Comparison of ENCODE assay signal across 12 mouse cellular contexts in the genomic region with DNA sequence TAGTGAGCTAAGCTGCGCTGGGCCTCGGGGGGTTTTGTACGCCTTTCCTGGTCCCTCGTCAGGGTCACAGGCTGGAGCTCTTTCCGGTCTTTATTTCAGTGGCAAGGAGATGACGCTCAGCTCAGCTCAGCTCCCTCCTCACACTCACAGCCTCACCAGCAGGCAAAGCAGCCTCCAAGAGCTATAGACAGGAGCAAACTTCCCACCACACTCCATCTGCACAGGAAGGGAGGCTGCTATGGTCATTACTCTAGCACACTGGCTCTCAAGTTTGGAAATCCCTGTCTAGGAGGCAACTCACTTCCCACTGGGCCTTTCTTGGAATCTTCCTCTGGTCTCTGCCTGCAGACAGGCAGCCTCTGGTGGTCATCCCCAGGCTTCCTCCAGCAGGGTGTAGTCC.
DNase-seq lines count a peak whose midpoint lies in the region; ATAC-seq and TF ChIP-seq lines count a peak whose summit lies in the region.
"Had no signal": no experiment of that assay in that cellular context is flagged by ENCODE, and none has a peak within 500 bp of the region (broad histone marks: within the 10 kb centered on the region; RNA-seq: fewer than 3 reads in every experiment).

No protein-coding gene starts in this region.

- no peak overlapping the region for H3K4me3 ChIP-seq in gastrocnemius, adult 2 months
- H3K4me3 ChIP-seq in kidney, embryonic 16.5 days (ENCODE audit: low read length): no peak overlapping the region
- H3K4me3 ChIP-seq in kidney, embryonic 14.5 days (ENCODE audit: low read length): no peak overlapping the region
- H3K4me3 ChIP-seq in neural tube, embryonic 13.5 days: no peak overlapping the region
- no peak overlapping the region for H3K4me3 ChIP-seq in neural tube, embryonic 15.5 days (replicated peaks)

- TF ChIP-seq CTCF in gastrocnemius, adult 2 months (IDR thresholded peaks at IDR 0.05): no peak

- no peak overlapping the region for H3K9ac ChIP-seq in kidney, embryonic 16.5 days (replicated peaks; ENCODE audit: low read length)
- no peak overlapping the region for H3K9ac ChIP-seq in kidney, embryonic 14.5 days (ENCODE audit: low read depth, low read length)
- H3K9ac ChIP-seq in neural tube, embryonic 13.5 days: no peak overlapping the region
- H3K9ac ChIP-seq in neural tube, embryonic 15.5 days (replicated peaks): no peak overlapping the region
- H3K9ac ChIP-seq: forebrain, postnatal 0 days; lung, embryonic 14.5 days had no signal

- peaks cover 14% of the 10 kb centered on the region; the same call in 1 of the 2 replicates for H3K4me1 ChIP-seq in kidney, embryonic 16.5 days (ENCODE audit: insufficient read depth, low read length)
- H3K4me1 ChIP-seq in kidney, embryonic 14.5 days (ENCODE audit: control insufficient read depth, insufficient read depth, low read length): peaks cover 6% of the 10 kb centered on the region; the same call in 1 of the 2 replicates
- H3K4me1 ChIP-seq in neural tube, embryonic 13.5 days (replicated peaks): no peaks in the 10 kb centered on the region
- H3K4me1 ChIP-seq in neural tube, embryonic 15.5 days: no peaks in the 10 kb centered on the region

- no peaks in the 10 kb centered on the region for H3K27me3 ChIP-seq in kidney, embryonic 16.5 days (ENCODE audit: insufficient read depth, low read length)
- no peaks in the 10 kb centered on the region for H3K27me3 ChIP-seq in kidney, embryonic 14.5 days (ENCODE audit: control insufficient read depth, insufficient read depth, low read length)
- H3K27me3 ChIP-seq in neural tube, embryonic 13.5 days: no peaks in the 10 kb centered on the region
- H3K27me3 ChIP-seq in neural tube, embryonic 15.5 days (replicated peaks): no peaks in the 10 kb centered on the region

- WGBS in kidney, embryonic 16.5 days: 61% methylated on average over 6 of the region's 6 CpGs
- 65% methylated on average over 6 of the region's 6 CpGs for WGBS in kidney, embryonic 14.5 days
- WGBS in neural tube, embryonic 13.5 days: 76% methylated on average over 6 of the region's 6 CpGs
- whole genome bisulfite sequencing in neural tube, embryonic 15.5 days: 82% methylated on average over 6 of the region's 6 CpGs

- intact Hi-C loops in gastrocnemius, adult 2 months (cut with DNase I): loop anchor here (1.0 kb wide), 2 partner anchors 66 to 167 kb away; no protein-coding TSS in a partner anchor

- H3K36me3 ChIP-seq in kidney, embryonic 16.5 days (ENCODE audit: insufficient read depth, low read length): no peaks in the 10 kb centered on the region
- H3K36me3 ChIP-seq in kidney, embryonic 14.5 days (ENCODE audit: control insufficient read depth, insufficient read depth, low read length): no peaks in the 10 kb centered on the region
- H3K36me3 ChIP-seq in neural tube, embryonic 13.5 days: peaks cover 10% of the 10 kb centered on the region
- H3K36me3 ChIP-seq in neural tube, embryonic 15.5 days: no peaks in the 10 kb centered on the region

- no peaks in the 10 kb centered on the region for H3K9me3 ChIP-seq in kidney, embryonic 16.5 days (ENCODE audit: low read length)
- H3K9me3 ChIP-seq in kidney, embryonic 14.5 days (ENCODE audit: control insufficient read depth, low read length): no peaks in the 10 kb centered on the region
- no peaks in the 10 kb centered on the region for H3K9me3 ChIP-seq in neural tube, embryonic 13.5 days
- no peaks in the 10 kb centered on the region for H3K9me3 ChIP-seq in neural tube, embryonic 15.5 days (replicated peaks)

- no peak overlapping the region for H3K4me2 ChIP-seq in kidney, embryonic 16.5 days (replicated peaks; ENCODE audit: low read depth, low read length)
- no peak overlapping the region for H3K4me2 ChIP-seq in kidney, embryonic 14.5 days (replicated peaks; ENCODE audit: low read depth, low read length)
- H3K4me2 ChIP-seq in neural tube, embryonic 13.5 days: no peak overlapping the region
- no peak overlapping the region for H3K4me2 ChIP-seq in neural tube, embryonic 15.5 days
- H3K4me2 ChIP-seq: lung, embryonic 14.5 days had no signal

- no peak for DNase-seq in gastrocnemius, adult 2 months
- DNase-seq in gastrocnemius, adult 18-20 months (ENCODE audit: low spot score): no peak
- no peak for DNase-seq in embryo, embryonic 10.5 days (ENCODE audit: low spot score)
- DNase-seq: adrenal gland, postnatal 10 days; cerebellum, postnatal 25 days; forebrain, postnatal 0 days; lung, embryonic 14.5 days had no signal

- peak overlapping the region; percentile 83 for H3K27ac ChIP-seq in gastrocnemius, adult 2 months
- H3K27ac ChIP-seq in kidney, embryonic 16.5 days (ENCODE audit: low read length): peak overlapping the region; percentile 19
- no peak overlapping the region for H3K27ac ChIP-seq in kidney, embryonic 14.5 days (ENCODE audit: low read depth, low read length)
- peak overlapping the region; percentile 23; the same call in 1 of the 2 replicates for H3K27ac ChIP-seq in neural tube, embryonic 13.5 days (replicated peaks)
- no peak overlapping the region; the same call in 1 of the 2 replicates for H3K27ac ChIP-seq in neural tube, embryonic 15.5 days (replicated peaks)

- no peak for ATAC-seq in kidney, embryonic 16.5 days (ENCODE audit: low FRiP score, low TSS enrichment)
- ATAC-seq in kidney, embryonic 14.5 days (ENCODE audit: low FRiP score, low TSS enrichment): no peak
- ATAC-seq in neural tube, embryonic 13.5 days (ENCODE audit: low read depth): no peak
- ATAC-seq in neural tube, embryonic 15.5 days (ENCODE audit: low FRiP score): no peak
- ATAC-seq in erythroid progenitor cell, adult 5-6 weeks (replicated peaks; ENCODE audit: low FRiP score, poor library complexity, severe bottlenecking): no peak
- ATAC-seq: forebrain, postnatal 0 days had no signal

Comparison
In these comparisons a context has a peak if more than half of its experiments do, and no peak if none do; other contexts are left out.
1. H3K27ac ChIP-seq: peak in gastrocnemius, adult 2 months (single experiment), kidney, embryonic 16.5 days (single experiment) and neural tube, embryonic 13.5 days (single experiment); none in kidney, embryonic 14.5 days (single experiment) and neural tube, embryonic 15.5 days (single experiment).